Mouse (Mus musculus): Measurements from ENCODE around the gene Xrn1. TPM values are rescaled to one million over a fixed set of nuclear protein-coding genes. Genes with fewer than 3 reads are reported as not detected.
"Not testable (repeated sequence)": the region's sequence is repeated elsewhere in the genome, so short reads cannot be mapped to it uniquely, and the experiment has no call there.

Gene Xrn1
- 1 to 10 TPM; 8.1 to 9.2 TPM for total RNA-seq (2021)
- long read RNA-seq, experiment 1, partial matches to known transcripts, result 3 of 8 reads
- long read RNA-seq, experiment 1, other reads (novel, unspliced or antisense), result 5 of 8 reads
- long read RNA-seq, experiment 2, partial matches to known transcripts, result 0 of 4 reads
- long read RNA-seq, experiment 2, other reads (novel, unspliced or antisense), result 4 of 4 reads

DNA sequence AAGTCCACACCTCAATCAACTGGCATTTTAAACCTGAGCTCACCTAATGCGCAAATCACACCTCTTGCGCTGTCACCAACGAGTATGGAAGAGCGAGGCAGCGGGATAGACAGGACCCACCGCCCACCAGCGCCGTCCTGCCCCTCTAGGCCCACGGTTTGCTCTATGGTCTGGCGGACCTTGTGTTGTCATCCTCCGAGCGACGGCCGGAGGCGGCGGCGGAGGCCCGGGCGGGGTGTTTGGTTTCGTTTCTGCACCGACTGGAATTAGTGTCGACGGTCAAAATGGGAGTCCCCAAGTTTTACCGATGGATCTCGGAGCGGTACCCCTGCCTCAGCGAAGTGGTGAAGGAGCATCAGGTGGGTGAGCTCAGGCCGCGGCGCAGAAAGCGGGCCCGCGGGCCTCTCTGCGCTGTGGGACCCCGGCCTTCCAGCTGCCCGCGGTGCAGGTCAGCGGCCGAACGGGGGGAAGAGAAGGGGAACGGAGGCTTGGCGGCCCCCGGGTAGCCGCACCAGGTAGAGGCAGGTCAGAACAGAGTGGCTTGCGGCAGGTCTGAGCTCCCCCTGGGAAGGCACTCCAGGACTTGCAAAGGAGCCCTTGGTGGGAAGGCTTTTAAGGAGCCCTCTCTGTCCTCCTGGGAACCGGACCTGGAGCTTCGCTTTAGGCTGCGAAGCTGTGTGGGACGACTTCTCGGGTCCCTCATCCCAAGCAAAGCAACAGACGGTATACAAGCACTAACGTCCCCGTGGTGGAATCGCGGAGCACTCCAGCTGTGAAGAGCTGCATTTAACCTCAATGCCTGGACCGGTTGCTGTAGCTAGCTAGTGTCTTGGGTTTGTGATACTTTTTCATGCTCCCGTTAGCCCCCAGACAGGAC, at the start of gene Xrn1:
Xrn1 (plus strand) TSS at position 176 of the 877 bp plus-strand sequence.
- DNase-seq, result peak; percentile 88

GRCm38 (mm10) chr9:95932855-95933254, 21.7 kb upstream of the Xrn1 start:
- DNase-seq, result no peak

GRCm38 (mm10) chr9:95953658-95954057, 902 bp upstream of the Xrn1 start:
- DNase-seq, result no peak

GRCm38 (mm10) chr9:95954226-95954584, 355 bp upstream of the Xrn1 start:
- DNase-seq, result no peak

- no peak for DNase-seq
Measured at GRCm38 (mm10) chr9:95957611-95958010, 3.1 kb downstream of the Xrn1 start.

- no peak for DNase-seq
Measured at GRCm38 (mm10) chr9:95958041-95958730, 3.6 kb downstream of the Xrn1 start.

DNA sequence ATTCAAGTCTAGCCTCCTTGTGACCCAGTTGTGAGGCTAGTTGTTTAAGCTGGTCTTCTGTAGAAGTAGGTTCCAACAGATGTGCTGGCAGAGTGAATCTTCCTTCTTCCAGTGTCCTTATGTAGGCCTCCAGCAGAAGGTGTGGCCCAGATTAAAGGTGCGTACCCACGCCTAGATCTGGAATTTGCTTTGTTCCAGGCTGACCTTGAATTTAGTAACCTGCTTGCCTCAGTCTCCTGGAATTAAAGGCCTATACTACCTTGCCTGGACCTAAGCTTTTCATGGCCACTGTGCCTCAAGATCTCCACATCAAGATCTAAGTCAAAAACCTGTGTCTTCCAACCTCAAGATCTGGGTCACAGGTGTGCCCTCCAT, 4.2 kb downstream of the Xrn1 start:
- DNase-seq, result not testable (repeated sequence)

- no peak for DNase-seq
Measured at GRCm38 (mm10) chr9:95959246-95959645, 4.7 kb downstream of the Xrn1 start.

GRCm38 (mm10) chr9:95959732-95960428, 5.3 kb downstream of the Xrn1 start:
- DNase-seq, result no peak

DNA sequence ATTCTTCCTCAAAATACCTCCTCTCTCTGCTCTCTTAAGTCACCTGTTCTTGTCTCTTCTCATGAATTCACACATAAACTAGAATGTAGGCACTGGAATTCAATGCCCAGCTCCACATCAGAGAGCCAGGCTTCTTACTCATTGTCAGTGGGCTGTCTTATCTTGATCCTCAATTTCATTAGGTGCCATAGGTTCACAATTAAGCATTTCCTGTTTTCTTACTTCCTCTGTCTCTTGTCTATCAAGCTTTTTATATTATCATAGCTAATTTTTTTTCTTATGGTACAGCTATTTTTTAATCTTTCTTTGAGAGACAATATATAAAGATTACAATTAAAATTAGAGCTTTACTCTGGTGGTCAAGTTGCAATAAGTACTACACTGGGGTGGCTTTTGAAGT, 6.5 kb downstream of the Xrn1 start:
- no peak for DNase-seq

- no peak for DNase-seq
Measured at GRCm38 (mm10) chr9:95964037-95964436, 9.5 kb downstream of the Xrn1 start.

DNA sequence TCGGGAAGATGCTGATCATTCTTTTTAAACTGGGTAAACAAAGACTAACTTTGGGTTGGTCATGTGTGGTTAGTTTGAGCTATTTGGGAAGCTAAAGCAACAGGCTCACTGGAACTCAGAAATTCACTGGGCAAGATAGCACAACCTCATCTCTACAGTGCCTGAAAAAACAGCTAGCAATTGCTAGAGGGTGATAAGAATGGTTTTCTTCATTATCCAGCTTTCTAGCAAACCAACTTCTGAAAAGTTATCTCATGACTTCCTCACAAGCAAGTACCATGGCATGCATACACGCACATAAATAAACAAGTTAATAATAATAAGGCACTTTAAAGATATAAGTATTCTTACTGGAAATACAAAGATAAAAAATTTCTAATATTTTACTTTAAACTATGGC, 23.7 kb downstream of the Xrn1 start:
- no peak for DNase-seq

DNA sequence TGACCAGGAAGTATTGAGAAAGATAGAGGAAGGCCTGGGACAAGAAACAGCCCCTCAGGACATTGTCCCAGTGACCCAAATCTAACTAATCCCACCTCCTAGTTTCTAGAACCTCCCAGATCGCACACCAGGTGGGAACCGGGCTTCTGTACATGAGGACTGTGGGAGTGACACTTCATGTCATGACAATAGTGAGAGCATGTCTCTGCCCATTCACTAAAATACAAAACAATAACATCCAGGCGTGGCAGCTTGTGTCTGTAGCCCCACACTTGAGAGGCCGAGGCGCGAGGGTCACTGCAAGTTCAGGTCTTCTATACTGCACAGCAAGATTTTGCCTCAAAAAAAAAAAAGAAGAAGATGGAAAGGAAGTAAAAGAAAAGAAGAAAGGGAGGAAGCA, 25.3 kb downstream of the Xrn1 start:
- no peak for DNase-seq

- no peak for DNase-seq
Measured at GRCm38 (mm10) chr9:95992255-95992654, 37.7 kb downstream of the Xrn1 start.

GRCm38 (mm10) chr9:96004455-96004854, 49.9 kb downstream of the Xrn1 start:
- no peak for DNase-seq

DNA sequence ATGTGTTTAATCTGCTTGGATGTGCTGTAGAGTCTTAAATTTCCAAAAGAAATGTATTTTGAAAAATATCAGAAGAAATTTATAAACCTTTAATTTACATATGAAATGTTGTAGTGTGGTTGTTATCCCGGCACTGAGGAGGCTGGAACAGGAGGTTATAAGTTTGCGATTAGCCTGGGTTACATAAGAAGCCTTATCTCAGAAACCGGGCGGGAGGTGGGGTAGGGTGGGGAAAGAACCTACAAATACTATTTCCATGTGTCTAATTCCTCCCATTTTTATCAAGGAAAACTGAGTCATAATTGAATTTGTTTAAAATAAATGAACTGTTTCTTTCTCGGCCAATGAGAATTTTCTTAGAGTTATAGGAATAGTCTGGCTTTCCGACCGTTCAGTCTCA, 56.1 kb downstream of the Xrn1 start:
- no peak for DNase-seq

DNA sequence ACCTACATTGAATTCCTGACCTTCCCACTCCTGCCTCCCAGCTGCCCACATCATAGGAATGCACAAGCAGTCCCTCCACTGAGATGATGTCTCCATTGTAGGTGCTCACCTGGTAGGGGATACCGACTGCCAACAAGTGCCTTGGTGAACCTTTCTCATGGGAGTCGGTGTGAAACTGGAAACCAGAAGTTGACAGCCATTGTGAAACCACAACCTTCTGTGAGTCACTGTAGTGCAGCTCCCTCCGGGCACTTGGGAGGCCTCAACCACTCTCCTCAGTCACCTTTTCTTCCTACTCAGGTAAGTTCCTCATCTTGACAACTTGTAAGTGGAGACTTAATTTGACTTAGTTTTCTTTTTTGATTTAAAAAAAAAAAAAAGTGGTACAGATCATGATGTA, 69.4 kb downstream of the Xrn1 start:
- no peak for DNase-seq

DNA sequence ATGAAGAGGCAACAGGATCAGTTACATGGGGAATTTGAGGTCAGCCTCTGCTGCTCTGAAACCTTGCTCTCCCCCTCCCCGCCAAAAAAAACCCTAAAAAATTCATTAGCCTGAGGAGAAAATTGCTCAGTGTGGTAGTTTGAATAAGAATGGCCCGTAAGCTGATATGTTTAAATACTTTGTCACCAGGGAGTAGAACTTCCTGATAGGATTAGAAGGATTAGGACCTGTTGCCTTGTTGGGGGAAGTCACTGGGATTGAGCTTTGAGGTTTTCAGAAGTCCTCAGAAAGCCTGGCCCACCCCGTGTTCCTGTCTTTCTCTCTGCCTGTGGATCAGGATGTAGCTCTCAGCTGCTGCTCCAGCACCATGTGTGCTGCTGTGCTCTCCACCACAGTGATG, 73.4 kb downstream of the Xrn1 start:
- DNase-seq, result no peak

DNA sequence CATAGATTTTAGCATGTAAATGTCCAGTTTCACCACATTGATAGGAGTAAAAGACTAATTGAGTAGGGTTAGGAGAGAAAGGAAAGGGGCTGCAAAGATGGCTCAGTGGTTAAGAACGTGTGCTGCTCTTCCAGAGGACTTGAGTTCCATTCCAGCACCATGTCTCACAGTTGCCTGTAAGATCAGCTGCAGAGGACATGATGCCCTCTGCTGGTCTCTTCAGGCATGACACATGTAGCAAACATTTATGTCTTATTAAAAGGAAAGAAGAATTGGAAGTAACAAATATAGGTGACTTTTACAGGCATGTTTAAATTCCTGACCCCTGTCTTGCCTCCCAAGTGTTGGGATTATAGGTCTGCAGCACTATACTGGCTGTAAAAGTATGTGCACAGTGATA, 74.3 kb downstream of the Xrn1 start:
- DNase-seq, result no peak

GRCm38 (mm10) chr9:96029886-96030285, 75.3 kb downstream of the Xrn1 start:
- no peak for DNase-seq

DNA sequence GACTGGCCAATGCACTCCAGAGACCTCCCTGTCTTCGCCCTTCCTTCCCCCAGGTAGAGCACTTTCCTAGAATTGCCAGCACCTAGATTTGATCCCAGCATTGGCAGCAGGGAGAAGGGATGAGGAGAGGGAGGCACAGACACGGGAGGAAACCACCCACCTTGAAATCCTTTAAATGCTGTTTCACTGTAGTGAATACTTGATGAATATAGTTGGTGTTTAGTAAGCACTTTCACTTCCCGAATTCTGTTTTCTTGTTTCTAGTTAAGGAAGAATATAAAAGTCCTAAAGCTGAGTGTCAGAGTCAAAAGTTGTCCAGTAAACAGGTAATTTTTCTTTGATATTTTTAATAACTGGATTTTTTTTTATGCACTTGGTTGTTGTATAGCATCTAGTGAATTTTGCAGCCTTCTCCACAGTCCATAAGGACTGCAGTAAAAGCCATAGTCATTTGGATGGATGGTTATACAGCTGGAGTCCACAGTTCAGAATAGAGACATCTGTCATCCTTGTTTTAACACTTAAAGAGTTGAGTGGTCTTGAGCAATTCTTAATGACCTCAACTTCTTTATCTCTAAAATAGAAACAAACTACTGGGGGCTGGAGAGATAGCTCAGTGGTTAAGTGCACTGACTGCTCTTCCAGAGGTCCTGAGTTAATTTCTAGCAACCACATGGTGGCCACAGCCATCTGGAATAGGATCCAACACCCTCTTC, 81.0 kb downstream of the Xrn1 start:
- DNase-seq, result no peak

GRCm38 (mm10) chr9:96044214-96044613, 89.7 kb downstream of the Xrn1 start:
- DNase-seq, result no peak
